Mouse (Mus musculus) lung, postnatal 0 days (tissue): ENCODE results near the gene Scn4a. TPM values are rescaled to one million over a fixed set of nuclear protein-coding genes. Genes with fewer than 3 reads are reported as not detected.

Source experiments
- ATAC-seq: fragments of 200-750 bp; cut with Nextera tagmentation; 2 replicates; pipeline ENCODE4 v1.8.0; 2017; ENCODE audit warnings: moderate library complexity
- DNase-seq: peaks from one replicate; pipeline ENCODE4 v3.0.0-alpha.2; 2016; ENCODE audit warnings: low spot score
- H3K27ac ChIP-seq: fragments of 300-500 bp; sonication (generic); 2 replicates; pipeline ENCODE4 v1.5.1; 2014; ENCODE audit warnings: antibody characterized with exemption, mild to moderate bottlenecking, low read length, mixed read lengths
- H3K27me3 ChIP-seq: fragments of 300-500 bp; sonication (generic); replicated peaks from 2 replicates; pipeline ENCODE4 v1.6.1; 2014; ENCODE audit warnings: low read length, mixed read lengths; ENCODE audit not compliant: insufficient read depth
- H3K36me3 ChIP-seq: fragments of 300-500 bp; sonication (generic); 2 replicates; pipeline ENCODE4 v1.6.1; 2014; ENCODE audit warnings: low read length, mixed read lengths; ENCODE audit not compliant: insufficient read depth
- H3K4me1 ChIP-seq: fragments of 300-500 bp; sonication (generic); 2 replicates; pipeline ENCODE4 v1.6.1; 2014; ENCODE audit warnings: antibody characterized with exemption, low read depth, low read length, mixed read lengths; ENCODE audit not compliant: insufficient read depth
- H3K4me2 ChIP-seq: fragments of 300-500 bp; sonication (generic); replicated peaks from 2 replicates; pipeline ENCODE4 v1.6.1; 2014; ENCODE audit warnings: low read depth, mild to moderate bottlenecking, low read length, moderate library complexity, mixed read lengths
- H3K4me3 ChIP-seq: fragments of 300-500 bp; sonication (generic); 2 replicates; pipeline ENCODE4 v1.5.1; 2014; ENCODE audit warnings: low read depth, low read length
- H3K9ac ChIP-seq: fragments of 300-500 bp; sonication (generic); replicated peaks from 2 replicates; pipeline ENCODE4 v1.6.1; 2014; ENCODE audit warnings: low read depth, mild to moderate bottlenecking
- H3K9me3 ChIP-seq: fragments of 300-500 bp; sonication (generic); 2 replicates; pipeline ENCODE4 v1.6.1; 2016; ENCODE audit warnings: low read length, mixed read lengths
- CTCF ChIP-seq: IDR thresholded peaks from 2 replicates; pipeline ENCODE4 v1.5.1; 2016; ENCODE audit warnings: antibody characterized with exemption, mild to moderate bottlenecking
- EP300 ChIP-seq: IDR thresholded peaks from 2 replicates; pipeline ENCODE4 v1.6.1; 2016; ENCODE audit warnings: antibody characterized with exemption, mild to moderate bottlenecking, control low read depth
- WGBS: fragments of 180-500 bp; shearing (Covaris S2); extraction: QIAGEN DNeasy Blood & Tissue Kit; methylation state at CpG from one replicate; pipeline ENCODE4 v1.1.7; 2014; 5-methylcytosine and 5-hydroxymethylcytosine counted together
- polyA plus RNA-seq: library from polyadenylated mRNA; unstranded; fragments of >200 nt; fragmentation: Nextera tagmentation; extraction: Ambion mirVana; gene quantifications from 2 replicates; pipeline ENCODE4 v1.2.1, GENCODE M21; 2015

The Scn4a gene
- polyA plus RNA-seq, 1 experiment from 2014 or later: 0.04 TPM

- Histone ChIP-seq H3K27ac (peak overlapping the region; percentile 4; the same call in 1 of the 2 replicates), H3K4me2 (no peak overlapping the region), H3K4me1 (no peaks in the 10 kb centered on the region), H3K9me3 (no peaks in the 10 kb centered on the region), H3K4me3 (no peak overlapping the region), H3K9ac (no peak overlapping the region), H3K27me3 (no peaks in the 10 kb centered on the region), H3K36me3 (0 out of 2 replicates have a peak, but pooled peaks cover 3% of the 10 kb centered on the region)
- WGBS: 29% methylated on average over 6 of the region's 6 CpGs
- TF ChIP-seq CTCF (peak; percentile 97), EP300 (no peak)
- ATAC-seq: peak; percentile 66
- peak; percentile 90 for DNase-seq
Measured at GRCm38 (mm10) chr11:106391546-106392188, 38.6 kb upstream of the Scn4a start.

DNA sequence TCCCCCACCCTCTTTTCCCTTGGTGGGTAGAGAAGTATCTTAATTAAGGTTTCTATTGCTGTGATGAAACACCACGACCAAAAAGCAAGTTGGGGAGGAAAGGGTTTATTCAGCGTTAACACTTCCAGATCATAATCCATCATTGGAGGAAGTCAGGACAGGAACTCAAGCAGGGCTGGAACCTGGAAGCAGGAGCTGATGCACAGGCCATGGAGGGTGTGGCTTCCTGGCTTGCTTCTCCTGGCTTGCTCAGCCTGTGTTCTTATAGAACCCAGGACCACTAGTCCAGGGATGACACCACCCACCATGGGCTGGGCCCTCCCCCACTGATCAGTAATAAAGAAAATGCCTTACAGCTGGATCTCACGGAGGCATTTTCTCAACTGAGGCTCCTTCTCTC is 37.7 kb upstream of the Scn4a start:
- WGBS: 29% methylated on average over 3 of the region's 3 CpGs
- Histone ChIP-seq H3K36me3 (0 out of 2 replicates have a peak, but pooled peaks cover 3% of the 10 kb centered on the region), H3K27me3 (no peaks in the 10 kb centered on the region), H3K9ac (no peak overlapping the region), H3K4me1 (no peaks in the 10 kb centered on the region), H3K9me3 (no peaks in the 10 kb centered on the region), H3K4me3 (no peak overlapping the region), H3K27ac (peak overlapping the region; percentile 4; the same call in 1 of the 2 replicates), H3K4me2 (no peak overlapping the region)
- TF ChIP-seq EP300: peak; percentile 74
- no peak for TF ChIP-seq CTCF
- peak; percentile 44 for DNase-seq
- peak; percentile 79 for ATAC-seq

DNA sequence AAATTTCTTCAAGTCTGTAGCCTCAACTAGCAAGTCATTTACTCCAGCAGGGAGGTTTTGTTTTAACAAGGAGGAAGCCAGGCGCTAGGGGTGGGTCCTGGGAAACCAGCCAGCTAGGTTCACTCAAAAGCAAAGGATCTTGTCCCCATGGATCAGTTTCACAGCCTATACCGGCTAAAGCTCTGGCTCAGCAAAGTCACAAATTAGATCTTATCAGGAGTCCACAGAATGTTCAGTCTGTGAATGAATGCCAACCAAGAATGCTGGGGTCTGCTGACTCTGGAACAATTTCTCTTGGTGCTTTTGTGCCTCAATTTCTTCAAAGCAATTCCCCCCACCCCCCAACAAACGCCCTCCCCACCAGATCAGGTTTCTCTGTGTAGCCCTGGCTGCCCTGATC is 36.5 kb upstream of the Scn4a start:
- Histone ChIP-seq H3K9ac (no peak overlapping the region), H3K36me3 (0 out of 2 replicates have a peak, but pooled peaks cover 3% of the 10 kb centered on the region), H3K4me1 (no peaks in the 10 kb centered on the region), H3K4me3 (no peak overlapping the region), H3K27me3 (no peaks in the 10 kb centered on the region), H3K9me3 (no peaks in the 10 kb centered on the region), H3K27ac (peak overlapping the region; percentile 54; the same call in 1 of the 2 replicates), H3K4me2 (no peak overlapping the region)
- DNase-seq (peak; percentile 60), ATAC-seq (0 out of 2 replicates have a peak, but pooled peaks have one; percentile 10)
- TF ChIP-seq CTCF (no peak), EP300 (no peak)
- 22% methylated on average over 3 of the region's 3 CpGs for WGBS

- no peaks in the 10 kb centered on the region for H3K4me1 ChIP-seq
Measured at GRCm38 (mm10) chr11:106387791-106388216, 34.7 kb upstream of the Scn4a start, which contains the start of gene Icam2. TSS of gene Icam2 (minus strand) at chr11:106388075.

DNA sequence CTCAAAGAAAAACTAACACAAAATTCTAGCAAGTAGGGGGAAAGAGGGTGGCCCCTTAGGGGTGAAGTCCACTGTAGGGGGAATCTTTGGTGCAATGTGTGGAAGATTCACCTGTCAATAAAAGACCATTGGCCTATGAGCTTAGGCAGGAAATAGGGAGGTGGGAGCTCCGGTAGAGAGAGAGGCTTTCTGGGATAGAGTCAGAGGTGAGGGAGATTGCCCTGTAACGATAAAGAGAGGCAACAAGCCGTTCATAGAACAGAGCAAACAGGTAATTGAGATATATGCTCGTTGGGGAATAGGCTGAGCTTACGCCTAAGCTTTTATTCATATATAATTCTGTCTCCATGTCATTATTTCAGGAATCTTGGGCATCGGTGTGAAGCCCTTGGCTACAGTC is 33.9 kb upstream of the Scn4a start:
- TF ChIP-seq CTCF: no peak
- TF ChIP-seq EP300: no peak
- Histone ChIP-seq H3K36me3 (no peaks in the 10 kb centered on the region), H3K4me3 (no peak overlapping the region), H3K27ac (no peak overlapping the region), H3K4me2 (no peak overlapping the region), H3K4me1 (no peaks in the 10 kb centered on the region), H3K27me3 (no peaks in the 10 kb centered on the region), H3K9ac (no peak overlapping the region), H3K9me3 (no peaks in the 10 kb centered on the region)
- DNase-seq (no peak), ATAC-seq (no peak)
- 56% methylated on average over 6 of the region's 6 CpGs for WGBS

More at GRCm38 (mm10) chr11:106387791-106388216, 34.7 kb upstream of the Scn4a start, which contains the start of gene Icam2:
- Histone ChIP-seq H3K9me3 (no peaks in the 10 kb centered on the region), H3K27ac (peak within 1 kb of the TSS; percentile 54), H3K9ac (no peak within 1 kb of the TSS), H3K4me3 (no peak within 1 kb of the TSS), H3K4me2 (no peak within 1 kb of the TSS), H3K36me3 (no peaks in the 10 kb centered on the region), H3K27me3 (no peaks in the 10 kb centered on the region)
- WGBS: 58% methylated on average over 6 of the region's 6 CpGs
- TF ChIP-seq EP300: peak; percentile 71
- no peak for TF ChIP-seq CTCF
- DNase-seq (peak; percentile 53), ATAC-seq (0 out of 2 replicates have a peak, but pooled peaks have one; percentile 18)

DNA sequence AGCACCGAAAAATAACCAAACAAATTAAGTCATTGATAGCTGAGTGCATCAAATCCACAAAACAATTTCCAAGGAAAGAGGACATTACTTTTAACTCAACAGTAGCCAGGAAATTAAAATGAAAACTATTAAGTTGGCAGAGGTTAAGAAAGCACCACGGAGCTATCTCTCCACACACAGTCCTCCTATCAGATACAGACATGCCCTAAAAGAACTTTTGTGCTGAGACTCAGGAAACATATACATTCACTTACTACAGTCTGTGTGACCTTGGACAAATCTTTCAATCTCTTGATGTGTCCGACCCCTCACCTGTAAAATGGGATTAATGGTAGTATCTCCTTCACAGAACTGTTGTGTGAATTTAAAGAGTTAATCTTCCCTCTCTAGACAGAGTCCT is 33.3 kb upstream of the Scn4a start:
- H3K4me3 ChIP-seq: no peak overlapping the region
- no peaks in the 10 kb centered on the region for H3K9me3 ChIP-seq
- no peak overlapping the region for H3K27ac ChIP-seq
- TF ChIP-seq CTCF (no peak), EP300 (no peak)
- H3K9ac ChIP-seq: no peak overlapping the region
- H3K4me1 ChIP-seq: no peaks in the 10 kb centered on the region
- H3K27me3 ChIP-seq: no peaks in the 10 kb centered on the region
- DNase-seq (no peak), ATAC-seq (no peak)
- WGBS: 85% methylated on average over 3 of the region's 3 CpGs
- no peak overlapping the region for H3K4me2 ChIP-seq
- no peaks in the 10 kb centered on the region for H3K36me3 ChIP-seq
